Mouse (Mus musculus) layer of hippocampus, adult 8-10 months (tissue): ENCODE results near the gene Tmf1. TPM values are rescaled to one million over a fixed set of nuclear protein-coding genes. Genes with fewer than 3 reads are reported as not detected.

Experiments
- DNase-seq, 2 experiments: peaks; one replicate each; pipeline ENCODE4 v3.0.0; 2022; ENCODE audit warnings: low spot score in 2 of 2
- total RNA-seq, 4 experiments: library from RNA; stranded (reverse); gene quantifications; 2 replicates each; pipeline ENCODE4 v1.2.4; 2022

Tmf1 gene
- total RNA-seq, 4 experiments from 2014 or later: 51.1 to 54.6 (median 52.1) TPM

GRCm38 (mm10) chr6:97106777-97107176 lies 72.1 kb downstream of the Tmf1 start:
- peak; percentile 18 to 53 for DNase-seq

- no peak for DNase-seq
These were observed 72.8 kb downstream of the Tmf1 start for GRCm38 (mm10) chr6:97106106-97106505.

GRCm38 (mm10) chr6:97104264-97104852 lies 74.6 kb downstream of the Tmf1 start:
- DNase-seq: no peak

Other genes starting within 250 kb of the Tmf1 start
- gene Fam19a4, start 118.7 kb downstream of the Tmf1 start, total RNA-seq: under 1 TPM in 2 of 4 experiments, not detected in 2; 0.31 to 0.43 TPM
- gene Eogt, start 29.9 kb downstream of the Tmf1 start, total RNA-seq: 10 to 100 TPM; 21.6 to 24.8 (median 23.2) TPM
- 10 to 100 TPM; 68.2 to 76.3 (median 70.4) TPM for gene Uba3, start 26.5 kb upstream of the Tmf1 start, total RNA-seq
- gene Arl6ip5, start 31.6 kb upstream of the Tmf1 start, total RNA-seq: 100 to 1,000 TPM; 158 to 182 (median 170) TPM
- under 1 TPM in 1 of 4 experiments, not detected in 3; 0.16 TPM for gene Lmod3, start 73.6 kb upstream of the Tmf1 start, total RNA-seq